Mouse (Mus musculus): ENCODE results near the gene Vmn2r91.
"Not testable (repeated sequence)": the region's sequence is repeated elsewhere in the genome, so short reads cannot be mapped to it uniquely, and the experiment has no call there.

Gene Vmn2r91

GRCm38 (mm10) chr17:18084716-18085115 lies at the start of gene Vmn2r91:
Gene Vmn2r91 (plus strand): TSS chr17:18085016.
- DNase-seq (ENCODE audit: low read depth): not testable (repeated sequence)

DNA sequence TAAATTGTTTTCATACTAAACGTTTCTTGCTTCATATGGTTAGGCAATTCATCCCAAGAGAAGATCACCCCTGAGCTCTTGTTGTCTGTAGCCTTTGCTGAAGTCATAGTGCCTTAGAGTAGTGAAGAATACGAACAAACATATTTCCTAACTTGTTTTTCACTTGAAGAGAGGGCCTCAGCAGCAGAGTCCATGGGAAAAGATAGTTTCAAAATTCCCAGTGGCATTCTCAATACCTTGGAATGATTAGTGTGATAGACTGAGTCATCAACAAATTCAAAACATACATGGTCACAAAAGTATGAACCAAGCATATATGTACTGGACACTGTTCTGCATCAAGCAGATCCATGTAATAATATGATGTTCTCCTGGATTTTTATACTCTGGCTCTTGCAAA lies 35.7 kb upstream of the Vmn2r91 start, which contains the start of gene Vmn2r124:
Vmn2r124 (plus strand) TSS at position 301 of the 400 bp plus-strand sequence.
- no peak for DNase-seq (ENCODE audit: low read depth)

- not testable (repeated sequence) for DNase-seq (ENCODE audit: low read depth)
Measured at GRCm38 (mm10) chr17:18095626-18096025, 10.8 kb downstream of the Vmn2r91 start.

GRCm38 (mm10) chr17:18102265-18102664 lies 17.4 kb downstream of the Vmn2r91 start:
- DNase-seq (ENCODE audit: low read depth): not testable (repeated sequence)

DNA sequence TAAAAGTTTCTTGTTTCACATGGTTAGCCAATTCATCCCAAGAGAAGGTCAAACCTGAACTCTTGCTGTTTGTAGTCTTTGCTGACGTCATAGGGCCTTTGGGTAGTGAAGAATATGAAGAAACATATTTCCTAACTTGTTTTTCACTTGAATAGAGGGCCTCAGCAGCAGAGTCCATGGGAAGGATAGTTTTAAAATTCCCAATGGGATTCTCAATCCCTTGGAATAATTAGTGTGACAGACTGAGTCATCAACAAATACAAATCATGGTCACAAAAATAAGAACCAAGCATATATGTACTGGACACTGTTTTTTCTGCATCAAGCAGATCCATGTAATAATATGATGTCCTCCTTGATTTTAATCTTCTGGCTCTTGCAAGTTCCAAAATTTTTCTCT lies 66.8 kb downstream of the Vmn2r91 start, which contains the start of gene Vmn2r92:
Vmn2r92 (plus strand) TSS at position 301 of the 400 bp plus-strand sequence.
- DNase-seq (ENCODE audit: low read depth): not testable (repeated sequence)

GRCm38 (mm10) chr17:18161194-18161593 lies 76.4 kb downstream of the Vmn2r91 start:
- DNase-seq (ENCODE audit: low read depth): not testable (repeated sequence)

Measured in fibroblast of lung, adult 2 months (primary cell).